Mouse (Mus musculus) naive thymus-derived CD4-positive, alpha-beta T cell, adult 2 months (primary cell): ENCODE results near the gene Rdx.

Experiments used
- DNase-seq: peaks from one replicate; pipeline ENCODE4 v3.0.0-alpha.2; 2011; ENCODE audit warnings: low read depth

Rdx gene

GRCm38 (mm10) chr9:52110738-52111137 is 63.8 kb downstream of the Rdx start:
- no peak for DNase-seq

- no peak for DNase-seq
Observed at GRCm38 (mm10) chr9:52113091-52113490, 66.1 kb downstream of the Rdx start.

GRCm38 (mm10) chr9:52119212-52119611 is 72.2 kb downstream of the Rdx start:
- DNase-seq = no peak

- DNase-seq = no peak
Observed at GRCm38 (mm10) chr9:52125225-52125624, 78.3 kb downstream of the Rdx start.

GRCm38 (mm10) chr9:52130348-52130747 is 83.4 kb downstream of the Rdx start:
- no peak for DNase-seq

- DNase-seq = no peak
Observed at GRCm38 (mm10) chr9:52132771-52133170, 85.8 kb downstream of the Rdx start.
